22 mouse cellular contexts compared by ENCODE assay signal in the genomic region with DNA sequence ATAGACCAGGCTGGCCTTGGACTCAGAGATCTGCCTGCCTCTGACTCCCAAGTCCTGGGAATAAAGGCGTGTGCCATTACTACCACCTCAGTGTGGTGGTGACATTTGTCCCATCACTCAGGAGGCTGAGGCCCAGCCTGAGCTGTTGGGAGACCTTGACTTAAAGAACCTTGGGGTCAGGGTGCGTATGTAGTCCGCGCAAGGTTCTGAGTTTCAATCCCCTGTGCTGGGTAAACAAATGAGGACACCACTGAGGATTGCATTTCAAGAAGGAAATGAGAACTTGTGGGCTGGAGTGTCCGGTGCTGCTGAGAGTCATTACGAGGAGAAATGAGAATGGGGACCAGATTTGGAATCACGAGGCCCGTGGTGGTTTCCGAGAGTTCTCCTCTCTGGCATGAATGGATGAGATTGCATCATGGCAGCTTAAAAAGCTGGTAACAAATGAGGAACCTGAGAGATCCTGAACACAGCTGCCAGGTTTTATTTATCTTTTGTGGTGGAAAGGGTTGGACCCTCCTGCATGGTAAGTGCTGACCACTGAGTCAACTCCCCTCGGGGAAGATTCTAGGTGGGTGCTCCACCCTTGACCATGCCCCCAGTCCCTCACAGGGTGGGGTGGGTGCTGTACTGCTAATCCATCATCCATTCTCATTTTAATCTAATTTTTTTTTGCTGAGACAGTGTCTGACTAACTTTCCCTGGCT. TPM values are rescaled to one million over a fixed set of nuclear protein-coding genes. Genes with fewer than 3 reads are reported as not detected.
DNase-seq lines count a peak whose midpoint lies in the region; ATAC-seq and TF ChIP-seq lines count a peak whose summit lies in the region.
"Had no signal": no experiment of that assay in that cellular context is flagged by ENCODE, and none has a peak within 500 bp of the region (broad histone marks: within the 10 kb centered on the region; RNA-seq: fewer than 3 reads in every experiment).

No protein-coding gene starts in this region.

- no peaks in the 10 kb centered on the region for H3K9me3 ChIP-seq in lung, embryonic 14.5 days (ENCODE audit: low read depth, low read length)
- H3K9me3 ChIP-seq: embryonic facial prominence, embryonic 13.5 days; forebrain, embryonic 13.5 days; limb, embryonic 15.5 days; midbrain, embryonic 10.5 days; stomach, embryonic 15.5 days had no signal

- H3K9ac ChIP-seq in lung, embryonic 14.5 days: no peak overlapping the region
- H3K9ac ChIP-seq: embryonic facial prominence, embryonic 13.5 days; forebrain, embryonic 13.5 days; hindbrain, embryonic 14.5 days; limb, embryonic 15.5 days; stomach, embryonic 15.5 days had no signal

- 70% methylated on average over 10 of the region's 10 CpGs for WGBS in lung, embryonic 14.5 days
- 62% methylated on average over 10 of the region's 10 CpGs for WGBS in lung, adult 2 months

- TF ChIP-seq POLR2A in lung, adult 2 months (IDR thresholded peaks at IDR 0.05; ENCODE audit: borderline replicate concordance, extremely low read depth, low read depth, low read length): no peak

- H3K4me3 ChIP-seq in lung, embryonic 14.5 days (ENCODE audit: low read depth, low read length): no peak overlapping the region
- no peak overlapping the region for H3K4me3 ChIP-seq in lung, adult 2 months (replicated peaks; ENCODE audit: extremely low read depth, low read depth, low read length)
- H3K4me3 ChIP-seq: embryonic facial prominence, embryonic 13.5 days; forebrain, embryonic 13.5 days; limb, embryonic 15.5 days; midbrain, embryonic 10.5 days; stomach, embryonic 15.5 days had no signal

- H3K4me1 ChIP-seq in lung, embryonic 14.5 days (ENCODE audit: insufficient read depth): no peaks in the 10 kb centered on the region
- H3K4me1 ChIP-seq in lung, adult 2 months (ENCODE audit: control insufficient read depth, insufficient read depth, low read length): no peaks in the 10 kb centered on the region; the same call in 1 of the 2 replicates
- H3K4me1 ChIP-seq: embryonic facial prominence, embryonic 13.5 days; limb, embryonic 15.5 days; midbrain, embryonic 10.5 days; stomach, embryonic 15.5 days had no signal

- no peaks in the 10 kb centered on the region for H3K36me3 ChIP-seq in lung, embryonic 14.5 days (ENCODE audit: insufficient read depth)
- H3K36me3 ChIP-seq: embryonic facial prominence, embryonic 13.5 days; limb, embryonic 15.5 days; midbrain, embryonic 10.5 days; stomach, embryonic 15.5 days had no signal

- no peak overlapping the region for H3K27ac ChIP-seq in lung, embryonic 14.5 days (ENCODE audit: low read depth)
- H3K27ac ChIP-seq: embryonic facial prominence, embryonic 13.5 days; forebrain, embryonic 13.5 days; hindbrain, embryonic 14.5 days; limb, embryonic 15.5 days; midbrain, embryonic 10.5 days; stomach, embryonic 15.5 days had no signal

- no peaks in the 10 kb centered on the region for H3K27me3 ChIP-seq in lung, embryonic 14.5 days (ENCODE audit: insufficient read depth, low read length)
- H3K27me3 ChIP-seq: embryonic facial prominence, embryonic 13.5 days; limb, embryonic 15.5 days; stomach, embryonic 15.5 days had no signal

- no peak for ATAC-seq in lung, embryonic 14.5 days (ENCODE audit: insufficient read depth)
- ATAC-seq: forebrain, embryonic 13.5 days; intestine, postnatal 0 days had no signal

- H3K4me2 ChIP-seq in lung, embryonic 14.5 days: no peak overlapping the region
- H3K4me2 ChIP-seq: embryonic facial prominence, embryonic 13.5 days; forebrain, embryonic 13.5 days; hindbrain, embryonic 14.5 days; limb, embryonic 15.5 days; stomach, embryonic 15.5 days had no signal

- peak; percentile 49 for DNase-seq in heart, adult 8-10 months (ENCODE audit: low spot score)
- DNase-seq in heart, postnatal 25 days (ENCODE audit: low spot score): no peak
- DNase-seq in lung, embryonic 14.5 days: peak; percentile 29
- no peak for DNase-seq in lung, adult 2 months
- DNase-seq in lung, postnatal 4 days: peak; percentile 31 to 41
- DNase-seq in thymus, postnatal 0 days (ENCODE audit: low spot score): no peak
- no peak for DNase-seq in T-cell, adult 2 months (ENCODE audit: low spot score)
- DNase-seq in right cerebral cortex, postnatal 14 days: no peak
- DNase-seq: B cell, adult 2 months; cerebellum, postnatal 25 days; kidney, postnatal 4 days; right cerebral cortex, postnatal 4 days; thymus, postnatal 36 days had no signal

- TF ChIP-seq CTCF in lung, embryonic 14.5 days (IDR thresholded peaks at IDR 0.05; ENCODE audit: low read depth): no peak
- TF ChIP-seq CTCF in lung, adult 2 months (IDR thresholded peaks at IDR 0.05; ENCODE audit: insufficient read depth, low read length): no peak

- intact Hi-C loops in heart, postnatal 25 days (cut with DNase I): no loop called here

RNA-seq across cellular contexts. Expression of gene Tnfsf9, which starts 7.8 kb away (rescaled TPM):
- under 1 TPM; 0.25 to 0.83 (median 0.43) TPM for total RNA-seq in heart, adult 8-10 months (2022)
- under 1 TPM; 0.28 to 0.57 TPM for total RNA-seq in heart, postnatal 25 days (2021)
- polyA plus RNA-seq in lung, embryonic 14.5 days (2014; fragmentation: Nextera tagmentation; extraction: Ambion mirVana): 8.1 and 8.5 TPM in 2 replicates
- 5.3 and 7.9 TPM in 2 replicates for polyA plus RNA-seq in lung, adult 2 months (2012; rRNA removed)
- 2.7 and 3.0 TPM in 2 replicates for polyA plus RNA-seq in thymus, postnatal 0 days (2015; fragmentation: Nextera tagmentation; extraction: Ambion mirVana)

RNA-seq across cellular contexts. Expression of gene Tubb4a, which starts 25.3 kb away (rescaled TPM):
- total RNA-seq in heart, adult 8-10 months (2022): 1 to 10 TPM; 1.1 to 1.7 (median 1.4) TPM
- 1 to 10 TPM; 3.2 to 3.3 TPM for total RNA-seq in heart, postnatal 25 days (2021)
- 20.3 and 22.9 TPM in 2 replicates for polyA plus RNA-seq in lung, embryonic 14.5 days (2014; fragmentation: Nextera tagmentation; extraction: Ambion mirVana)
- polyA plus RNA-seq in lung, adult 2 months (2012; rRNA removed): 34.2 and 37.7 TPM in 2 replicates
- 1.0 and 1.2 TPM in 2 replicates for polyA plus RNA-seq in thymus, postnatal 0 days (2015; fragmentation: Nextera tagmentation; extraction: Ambion mirVana)

RNA-seq across cellular contexts. Expression of gene Dennd1c, which starts 34.6 kb away (rescaled TPM):
- total RNA-seq in heart, adult 8-10 months (2022): 1 to 10 TPM in 2 of 4 experiments, under 1 TPM in 2; 0.90 to 1.6 (median 1.2) TPM
- total RNA-seq in heart, postnatal 25 days (2021): 1 to 10 TPM in 1 of 2 experiments, under 1 TPM in 1; 0.96 to 2.1 TPM
- polyA plus RNA-seq in lung, embryonic 14.5 days (2014; fragmentation: Nextera tagmentation; extraction: Ambion mirVana): 3.4 and 4.6 TPM in 2 replicates
- 12.1 and 18.1 TPM in 2 replicates for polyA plus RNA-seq in lung, adult 2 months (2012; rRNA removed)
- polyA plus RNA-seq in thymus, postnatal 0 days (2015; fragmentation: Nextera tagmentation; extraction: Ambion mirVana): 49.8 and 65.1 TPM in 2 replicates

RNA-seq across cellular contexts. Expression of gene Cd70, which starts 36.7 kb away (rescaled TPM):
- not detected for total RNA-seq in heart, adult 8-10 months (2022)
- total RNA-seq in heart, postnatal 25 days (2021): not detected
- polyA plus RNA-seq in lung, embryonic 14.5 days (2014; fragmentation: Nextera tagmentation; extraction: Ambion mirVana): not detected in 2 replicates
- not detected in 2 replicates for polyA plus RNA-seq in lung, adult 2 months (2012; rRNA removed)
- 1.7 and 1.9 TPM in 2 replicates for polyA plus RNA-seq in thymus, postnatal 0 days (2015; fragmentation: Nextera tagmentation; extraction: Ambion mirVana)
- total RNA-seq: adrenal gland, postnatal 36 days had no signal
- polyA plus RNA-seq: embryonic facial prominence, embryonic 13.5 days; forebrain, embryonic 13.5 days; heart, embryonic 14.5 days; intestine, postnatal 0 days; limb, embryonic 15.5 days; midbrain, embryonic 10.5 days had no signal

RNA-seq across cellular contexts. Expression of gene Slc25a23, which starts 53.3 kb away (rescaled TPM):
- 10 to 100 TPM; 64.7 to 74.7 (median 70.4) TPM for total RNA-seq in heart, adult 8-10 months (2022)
- 10 to 100 TPM; 65.1 to 75.0 TPM for total RNA-seq in heart, postnatal 25 days (2021)
- polyA plus RNA-seq in lung, embryonic 14.5 days (2014; fragmentation: Nextera tagmentation; extraction: Ambion mirVana): 8.4 and 10.3 TPM in 2 replicates
- polyA plus RNA-seq in lung, adult 2 months (2012; rRNA removed): 44.0 and 51.8 TPM in 2 replicates
- 8.3 and 8.8 TPM in 2 replicates for polyA plus RNA-seq in thymus, postnatal 0 days (2015; fragmentation: Nextera tagmentation; extraction: Ambion mirVana)

Comparison
In these comparisons a context has a peak if more than half of its experiments do, and no peak if none do; other contexts are left out.
1. DNase-seq: peak in heart, adult 8-10 months (single experiment), lung, embryonic 14.5 days (single experiment) and lung, postnatal 4 days (2 of 2); none in heart, postnatal 25 days (single experiment), lung, adult 2 months (single experiment), thymus, postnatal 0 days (single experiment), T-cell, adult 2 months (single experiment) and right cerebral cortex, postnatal 14 days (single experiment).